Mouse (Mus musculus) bone marrow macrophage, adult 2 months (primary cell): Measurements from ENCODE around the gene 6030468B19Rik.
"Not testable (repeated sequence)": the region's sequence is repeated elsewhere in the genome, so short reads cannot be mapped to it uniquely, and the experiment has no call there.

Experiments used
- CTCF ChIP-seq: IDR thresholded peaks from 2 replicates; pipeline ENCODE4 v1.5.1; 2012; ENCODE audit warnings: low read depth, mild to moderate bottlenecking, low read length, moderate library complexity
- POLR2A ChIP-seq: IDR thresholded peaks from 2 replicates; pipeline ENCODE4 v1.6.1; 2012; ENCODE audit warnings: mild to moderate bottlenecking, low read depth, low read length, borderline replicate concordance

GRCm38 (mm10) chr11:117815850-117816249 lies 18.4 kb downstream of the 6030468B19Rik start:
- not testable (repeated sequence) for TF ChIP-seq CTCF, POLR2A
